Mouse (Mus musculus) myocyte (in vitro differentiated cells): ENCODE measurements around the gene Birc2. TPM values are rescaled to one million over a fixed set of nuclear protein-coding genes. Genes with fewer than 3 reads are reported as not detected.

Source experiments
- H3K27me3 ChIP-seq: one replicate; pipeline ENCODE4 v1.6.1; 2011; ENCODE audit not compliant: control insufficient read depth, insufficient read depth, insufficient read length
- H3K36me3 ChIP-seq: one replicate; pipeline ENCODE4 v1.6.1; 2011; ENCODE audit not compliant: control insufficient read depth, insufficient read depth
- H3K4me2 ChIP-seq: one replicate; pipeline ENCODE4 v1.6.1; 2011; ENCODE audit warnings: low read depth, control low read depth
- H3K4me3 ChIP-seq: one replicate; pipeline ENCODE4 v1.5.1; 2011; ENCODE audit warnings: mild to moderate bottlenecking, control low read depth, moderate library complexity
- H3K79me2 ChIP-seq: one replicate; pipeline ENCODE4 v1.6.1; 2011; ENCODE audit not compliant: control insufficient read depth, insufficient read depth
- H3ac ChIP-seq: one replicate; pipeline ENCODE4 v1.6.1; 2011; ENCODE audit not compliant: control insufficient read depth, insufficient read length
- CEBPB ChIP-seq: IDR thresholded peaks from 2 replicates; pipeline ENCODE4 v1.6.1; 2011; ENCODE audit warnings: mild to moderate bottlenecking, moderate library complexity; ENCODE audit not compliant: poor library complexity, insufficient read depth, severe bottlenecking
- E2F4 ChIP-seq: IDR thresholded peaks from one replicate; pipeline ENCODE4 v1.6.1; 2011; ENCODE audit warnings: mild to moderate bottlenecking, control low read depth, moderate library complexity; ENCODE audit not compliant: insufficient read depth
- MAX ChIP-seq: IDR thresholded peaks from one replicate; pipeline ENCODE4 v1.6.1; 2011; ENCODE audit warnings: low read depth, mild to moderate bottlenecking, control low read depth
- MYOD1 ChIP-seq, 3 experiments: IDR thresholded peaks; one replicate each; pipeline ENCODE4 v1.6.1; 2011; ENCODE audit warnings: control low read depth in 2 of 3, low read depth in 2 of 3, mild to moderate bottlenecking in 2 of 3, moderate library complexity in 1 of 3; ENCODE audit not compliant: insufficient read length in 2 of 3, control insufficient read depth in 1 of 3
- MYOG ChIP-seq, 3 experiments: IDR thresholded peaks; one replicate each; pipeline ENCODE4 v1.6.1; 2011; ENCODE audit warnings: control low read depth in 2 of 3, low read depth in 2 of 3, mild to moderate bottlenecking in 2 of 3; ENCODE audit not compliant: insufficient read length in 2 of 3, control insufficient read depth in 1 of 3, insufficient read depth in 1 of 3
- POLR2A ChIP-seq: IDR thresholded peaks from one replicate; pipeline ENCODE4 v1.6.1; 2011; ENCODE audit warnings: low read depth, mild to moderate bottlenecking, control low read depth, moderate library complexity; ENCODE audit not compliant: insufficient read length
- POLR2AphosphoS2 ChIP-seq: IDR thresholded peaks from one replicate; pipeline ENCODE4 v1.6.1; 2011; ENCODE audit warnings: low read depth, control low read depth; ENCODE audit not compliant: insufficient read length
- REST ChIP-seq: IDR thresholded peaks from one replicate; pipeline ENCODE4 v1.6.1; 2011; ENCODE audit warnings: mild to moderate bottlenecking, control low read depth, moderate library complexity; ENCODE audit not compliant: insufficient read depth, insufficient read length
- SRF ChIP-seq: IDR thresholded peaks from one replicate; pipeline ENCODE4 v1.6.1; 2011; ENCODE audit warnings: low read depth; ENCODE audit not compliant: control insufficient read depth, insufficient read length
- TCF12 ChIP-seq: IDR thresholded peaks from one replicate; pipeline ENCODE4 v1.6.1; 2011; ENCODE audit warnings: mild to moderate bottlenecking, control low read depth; ENCODE audit not compliant: poor library complexity, insufficient read depth, severe bottlenecking
- TCF3 ChIP-seq: IDR thresholded peaks from one replicate; pipeline ENCODE4 v1.6.1; 2011; ENCODE audit warnings: low read depth, control low read depth; ENCODE audit not compliant: insufficient read length
- USF1 ChIP-seq: IDR thresholded peaks from one replicate; pipeline ENCODE4 v1.6.1; 2011; ENCODE audit warnings: low read depth, mild to moderate bottlenecking, control low read depth, moderate library complexity
- polyA plus RNA-seq: library from polyadenylated mRNA; unstranded; fragments of >200 nt; fragmentation: generic; extraction: Trizol; gene quantifications from one replicate; pipeline ENCODE4 v1.2.1, GENCODE M21; 2012; ENCODE audit warnings: missing spikeins

Birc2 gene
- polyA plus RNA-seq, 1 experiment, result 6.3 TPM

GRCm38 (mm10) chr9:7780250-7781150 lies 56.4 kb downstream of the Birc2 start:
- Histone ChIP-seq H3K36me3 (peaks cover 31% of the 10 kb centered on the region), H3ac (no peak overlapping the region), H3K4me2 (peak overlapping the region; percentile 37), H3K79me2 (peaks cover 13% of the 10 kb centered on the region), H3K4me3 (no peak overlapping the region), H3K27me3 (no peaks in the 10 kb centered on the region)
- TF ChIP-seq MYOG (IDR thresholded peaks at IDR 0.05; ENCODE audit: control insufficient read depth in 1 of 3, insufficient read depth in 1 of 3, insufficient read length in 2 of 3, low read depth in 2 of 3) (no peak), E2F4 (no peak), TCF3 (no peak), MAX (no peak), REST (no peak), USF1 (no peak), CEBPB (no peak), POLR2A (no peak), TCF12 (no peak), POLR2AphosphoS2 (no peak), MYOD1 (IDR thresholded peaks at IDR 0.05; ENCODE audit: control insufficient read depth in 1 of 3, insufficient read length in 2 of 3, low read depth in 2 of 3) (no peak), SRF (no peak)

- Histone ChIP-seq H3K36me3 (peaks cover 35% of the 10 kb centered on the region), H3K79me2 (peaks cover 13% of the 10 kb centered on the region), H3K4me3 (no peak overlapping the region)
Observed at GRCm38 (mm10) chr9:7779786-7780185, 57.1 kb downstream of the Birc2 start.

GRCm38 (mm10) chr9:7778771-7779170 lies 58.1 kb downstream of the Birc2 start:
- Histone ChIP-seq H3K27me3 (no peaks in the 10 kb centered on the region), H3K4me3 (no peak overlapping the region), H3ac (no peak overlapping the region), H3K79me2 (peaks cover 13% of the 10 kb centered on the region), H3K36me3 (peaks cover 35% of the 10 kb centered on the region), H3K4me2 (no peak overlapping the region)
- TF ChIP-seq CEBPB, result no peak
- no peak for TF ChIP-seq SRF
- no peak for TF ChIP-seq POLR2AphosphoS2
- no peak for TF ChIP-seq TCF12
- no peak for TF ChIP-seq TCF3

More at GRCm38 (mm10) chr9:7779786-7780185, 57.1 kb downstream of the Birc2 start:
- Histone ChIP-seq H3ac (no peak overlapping the region), H3K4me2 (no peak overlapping the region), H3K27me3 (no peaks in the 10 kb centered on the region)
- TF ChIP-seq MYOG (IDR thresholded peaks at IDR 0.05; ENCODE audit: control insufficient read depth in 1 of 3, insufficient read depth in 1 of 3, insufficient read length in 2 of 3, low read depth in 2 of 3) (no peak), MAX (no peak), SRF (no peak), TCF3 (no peak), CEBPB (no peak), REST (no peak), POLR2A (no peak), MYOD1 (IDR thresholded peaks at IDR 0.05; ENCODE audit: control insufficient read depth in 1 of 3, insufficient read length in 2 of 3, low read depth in 2 of 3) (no peak), E2F4 (no peak), USF1 (no peak), TCF12 (no peak), POLR2AphosphoS2 (no peak)

GRCm38 (mm10) chr9:7777652-7778051 lies 59.2 kb downstream of the Birc2 start:
- no peak overlapping the region for H3K4me2 ChIP-seq
- no peaks in the 10 kb centered on the region for H3K27me3 ChIP-seq
- H3K79me2 ChIP-seq, result peaks cover 13% of the 10 kb centered on the region
- TF ChIP-seq MAX (no peak), POLR2A (no peak), TCF3 (no peak), CEBPB (no peak), TCF12 (no peak), USF1 (no peak), REST (no peak)
- no peak overlapping the region for H3ac ChIP-seq
- no peak overlapping the region for H3K4me3 ChIP-seq
- peaks cover 45% of the 10 kb centered on the region for H3K36me3 ChIP-seq

GRCm38 (mm10) chr9:7776940-7777339 lies 59.9 kb downstream of the Birc2 start:
- TF ChIP-seq USF1, result no peak
- TF ChIP-seq POLR2AphosphoS2, result no peak
- no peak for TF ChIP-seq MAX
- TF ChIP-seq MYOD1 (IDR thresholded peaks at IDR 0.05; ENCODE audit: control insufficient read depth in 1 of 3, insufficient read length in 2 of 3, low read depth in 2 of 3), result no peak
- TF ChIP-seq MYOG (IDR thresholded peaks at IDR 0.05; ENCODE audit: control insufficient read depth in 1 of 3, insufficient read depth in 1 of 3, insufficient read length in 2 of 3, low read depth in 2 of 3), result no peak
- TF ChIP-seq SRF, result no peak
- TF ChIP-seq TCF12, result no peak
- no peak for TF ChIP-seq REST
- TF ChIP-seq E2F4, result no peak
- no peak for TF ChIP-seq POLR2A
- no peak for TF ChIP-seq CEBPB
- no peak for TF ChIP-seq TCF3
- Histone ChIP-seq H3ac (no peak overlapping the region), H3K79me2 (peaks cover 13% of the 10 kb centered on the region), H3K4me2 (no peak overlapping the region), H3K36me3 (peaks cover 47% of the 10 kb centered on the region), H3K4me3 (no peak overlapping the region), H3K27me3 (no peaks in the 10 kb centered on the region)
